Mouse (Mus musculus) adrenal gland, postnatal 14 days (tissue): ENCODE results near the gene E130208F15Rik. TPM values are rescaled to one million over a fixed set of nuclear protein-coding genes. Genes with fewer than 3 reads are reported as not detected.

Experiments
- DNase-seq: peaks from one replicate; pipeline ENCODE4 v3.0.0; 2021; ENCODE audit warnings: mixed read lengths
- total RNA-seq: library from RNA; stranded (reverse); gene quantifications from 2 replicates; pipeline ENCODE4 v1.2.3, GENCODE M21; 2021

The E130208F15Rik gene
- total RNA-seq, 1 experiment from 2014 or later: 2.2 TPM

- DNase-seq: peak; percentile 90
Measured at GRCm38 (mm10) chr7:30333436-30333835, 11.9 kb downstream of the E130208F15Rik start.

- DNase-seq: no peak
Measured at GRCm38 (mm10) chr7:30334563-30334962, 13.0 kb downstream of the E130208F15Rik start.

GRCm38 (mm10) chr7:30335688-30336087 lies 14.1 kb downstream of the E130208F15Rik start:
- no peak for DNase-seq

- DNase-seq: peak; percentile 92
Measured at GRCm38 (mm10) chr7:30336384-30336783, 14.8 kb downstream of the E130208F15Rik start.

GRCm38 (mm10) chr7:30339432-30340109 lies 18.0 kb downstream of the E130208F15Rik start:
- DNase-seq: no peak

- DNase-seq: peak; percentile 84
Measured at GRCm38 (mm10) chr7:30346635-30347379, 25.3 kb downstream of the E130208F15Rik start.

- DNase-seq: peak; percentile 83
Measured at GRCm38 (mm10) chr7:30347828-30348227, 26.3 kb downstream of the E130208F15Rik start.

- DNase-seq: peak; percentile 88
Measured at GRCm38 (mm10) chr7:30353279-30353822, 31.8 kb downstream of the E130208F15Rik start.

GRCm38 (mm10) chr7:30354059-30354458 lies 32.5 kb downstream of the E130208F15Rik start:
- peak; percentile 34 for DNase-seq

GRCm38 (mm10) chr7:30358378-30359186 lies 37.0 kb downstream of the E130208F15Rik start:
- DNase-seq: no peak

GRCm38 (mm10) chr7:30359276-30359865 lies 37.8 kb downstream of the E130208F15Rik start:
- DNase-seq: no peak

GRCm38 (mm10) chr7:30360028-30360427 lies 38.5 kb downstream of the E130208F15Rik start:
- DNase-seq: peak; percentile 82

GRCm38 (mm10) chr7:30362652-30363343 lies 41.3 kb downstream of the E130208F15Rik start, which contains the start of gene Lrfn3:
Gene Lrfn3, minus strand, starts transcription at chr7:30362772.
- peak; percentile 64 for DNase-seq

- no peak for DNase-seq
Measured at GRCm38 (mm10) chr7:30363344-30363738, 41.8 kb downstream of the E130208F15Rik start.

GRCm38 (mm10) chr7:30367466-30367865 lies 45.9 kb downstream of the E130208F15Rik start:
- DNase-seq: no peak

Other genes starting within 250 kb of the E130208F15Rik start
- 2.7 TPM in 1 of 2 replicates, not detected in the other for gene Zfp82, start 248.8 kb upstream of the E130208F15Rik start, total RNA-seq
- gene Gm26920, start 231.3 kb upstream of the E130208F15Rik start, total RNA-seq: 0.45 and 1.4 TPM in 2 replicates
- 1.6 and 2.5 TPM in 2 replicates for gene Zfp566, start 231.2 kb upstream of the E130208F15Rik start, total RNA-seq
- gene Zfp260, start 227.0 kb upstream of the E130208F15Rik start, total RNA-seq: 36.9 and 45.6 TPM in 2 replicates
- gene Zfp382, start 199.8 kb upstream of the E130208F15Rik start, total RNA-seq: 3.9 and 5.7 TPM in 2 replicates
- 57.8 and 63.1 TPM in 2 replicates for gene Zfp146, start 152.0 kb upstream of the E130208F15Rik start, total RNA-seq
- gene Cox7a1, start 137.6 kb upstream of the E130208F15Rik start, total RNA-seq: 1,359 and 1,375 TPM in 2 replicates
- 526 and 534 TPM in 2 replicates for gene Capns1, start 122.9 kb upstream of the E130208F15Rik start, total RNA-seq
- 95.5 and 99.4 TPM in 2 replicates for gene Polr2i, start 89.8 kb upstream of the E130208F15Rik start, total RNA-seq
- gene Tbcb, start 89.5 kb upstream of the E130208F15Rik start, total RNA-seq: 67.7 and 75.4 TPM in 2 replicates
- not detected in 2 replicates for gene Ovol3, start 86.0 kb upstream of the E130208F15Rik start, total RNA-seq
- gene Thap8, start 41.6 kb upstream of the E130208F15Rik start, total RNA-seq: 0.33 and 0.38 TPM in 2 replicates
- gene Wdr62, start 41.3 kb upstream of the E130208F15Rik start, total RNA-seq: 12.3 and 15.0 TPM in 2 replicates
- gene Clip3, start 30.0 kb upstream of the E130208F15Rik start, total RNA-seq: 26.9 and 44.7 TPM in 2 replicates
- 51.4 and 56.3 TPM in 2 replicates for gene Alkbh6, start 13.0 kb upstream of the E130208F15Rik start, total RNA-seq
- gene Syne4, start 6.9 kb upstream of the E130208F15Rik start, total RNA-seq: 23.5 and 30.2 TPM in 2 replicates
- gene Sdhaf1, start 2.2 kb downstream of the E130208F15Rik start, total RNA-seq: 15.0 and 19.6 TPM in 2 replicates
- 15.6 and 16.2 TPM in 2 replicates for gene Lrfn3, start 41.0 kb downstream of the E130208F15Rik start, total RNA-seq
- 19.9 and 30.9 TPM in 2 replicates for gene Tyrobp, start 92.0 kb downstream of the E130208F15Rik start, total RNA-seq
- gene Hcst, start 98.1 kb downstream of the E130208F15Rik start, total RNA-seq: 7.1 TPM in 1 of 2 replicates, not detected in the other
- 2.8 and 3.9 TPM in 2 replicates for gene Nfkbid, start 100.0 kb downstream of the E130208F15Rik start, total RNA-seq
- gene Aplp1, start 123.8 kb downstream of the E130208F15Rik start, total RNA-seq: 21.3 and 28.3 TPM in 2 replicates
- gene Kirrel2, start 135.9 kb downstream of the E130208F15Rik start, total RNA-seq: not detected in 2 replicates
- 0.11 TPM in 1 of 2 replicates, not detected in the other for gene Nphs1, start 136.6 kb downstream of the E130208F15Rik start, total RNA-seq
- gene Prodh2, start 171.9 kb downstream of the E130208F15Rik start, total RNA-seq: 2.6 and 33.4 TPM in 2 replicates
- 8.3 and 8.9 TPM in 2 replicates for gene Arhgap33, start 213.3 kb downstream of the E130208F15Rik start, total RNA-seq
- 24.2 and 29.4 TPM in 2 replicates for gene Hspb6, start 230.4 kb downstream of the E130208F15Rik start, total RNA-seq
- gene Proser3, start 230.6 kb downstream of the E130208F15Rik start, total RNA-seq: 7.6 and 9.2 TPM in 2 replicates
- 41.6 and 46.3 TPM in 2 replicates for gene Lin37, start 238.1 kb downstream of the E130208F15Rik start, total RNA-seq
- 60.3 and 66.8 TPM in 2 replicates for gene U2af1l4, start 241.6 kb downstream of the E130208F15Rik start, total RNA-seq
- 3.8 and 4.6 TPM in 2 replicates for gene Gm49396, start 241.6 kb downstream of the E130208F15Rik start, total RNA-seq
- gene Psenen, start 241.9 kb downstream of the E130208F15Rik start, total RNA-seq: 117 and 125 TPM in 2 replicates
- gene Igflr1, start 243.7 kb downstream of the E130208F15Rik start, total RNA-seq: 5.1 and 7.8 TPM in 2 replicates